Mouse (Mus musculus): Measurements from ENCODE around the gene Gpr146.

Gene Gpr146

DNA sequence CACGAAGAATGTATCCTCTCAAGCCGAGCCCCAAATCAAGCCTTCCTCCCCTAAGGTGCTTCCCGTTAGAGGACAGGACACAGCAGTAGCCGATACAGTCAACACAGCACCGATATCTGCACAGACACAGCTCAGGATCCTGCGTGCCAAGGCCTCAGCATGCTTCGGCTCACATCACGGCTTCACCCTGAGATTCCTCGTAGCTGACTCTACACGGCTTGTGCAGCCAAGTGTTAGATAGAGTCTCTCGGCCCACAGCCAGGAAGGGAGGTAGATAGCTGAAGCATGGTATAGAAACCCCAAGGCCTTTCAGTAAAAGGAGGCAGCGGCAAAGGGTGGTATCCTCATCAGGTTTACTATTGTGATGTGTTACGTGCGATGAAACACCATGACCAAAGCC, 22.5 kb downstream of the Gpr146 start:
- DNase-seq (ENCODE audit: low read depth, low spot score) = no peak

DNA sequence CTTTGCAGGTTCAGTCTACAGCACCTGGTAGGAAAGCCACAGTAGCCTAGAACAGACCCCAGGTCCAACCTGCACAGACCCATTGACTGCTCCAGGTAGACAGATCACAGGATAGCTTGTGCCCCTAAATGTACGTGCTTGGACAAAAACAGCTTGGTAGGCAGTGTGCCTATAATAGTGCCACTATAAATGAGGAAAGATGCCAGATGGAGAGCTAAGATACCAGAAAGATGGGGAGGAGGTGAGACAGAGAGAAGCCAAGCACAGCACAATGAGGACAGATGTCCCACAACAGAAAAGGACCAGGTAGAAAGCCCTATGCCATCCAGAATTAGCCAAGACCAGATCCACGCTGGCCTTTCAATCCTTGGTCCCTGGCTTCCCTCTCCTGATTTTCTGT, 24.6 kb downstream of the Gpr146 start:
- DNase-seq (ENCODE audit: low read depth, low spot score) = no peak

DNA sequence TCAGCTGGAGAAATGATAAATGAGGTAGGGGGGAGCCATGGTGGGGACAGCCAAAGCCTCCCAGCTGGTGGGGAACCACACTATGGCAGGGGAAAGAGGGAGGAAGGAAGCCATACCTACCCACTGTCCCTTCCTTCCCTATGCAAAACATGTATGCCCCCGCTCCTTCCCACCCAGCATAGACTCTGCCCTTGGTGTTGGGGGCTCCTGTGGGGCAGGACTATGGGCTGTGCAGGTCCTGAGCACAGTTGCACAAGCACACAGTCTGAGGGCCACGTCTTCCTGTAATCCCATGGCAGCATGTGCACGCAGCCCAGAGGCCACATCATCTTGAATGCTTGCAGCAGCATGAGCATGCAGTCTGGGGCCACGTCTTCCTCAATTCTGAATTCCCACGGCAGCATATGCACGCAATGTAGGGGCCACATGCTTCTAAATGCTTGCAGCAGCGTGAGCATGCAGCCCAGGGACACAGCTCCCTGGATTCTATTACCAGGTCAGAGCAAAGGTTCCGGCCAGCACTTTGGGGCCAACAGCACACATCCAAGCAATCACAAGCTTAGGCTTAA, 26.3 kb downstream of the Gpr146 start:
- DNase-seq (ENCODE audit: low read depth, low spot score) = no peak

DNA sequence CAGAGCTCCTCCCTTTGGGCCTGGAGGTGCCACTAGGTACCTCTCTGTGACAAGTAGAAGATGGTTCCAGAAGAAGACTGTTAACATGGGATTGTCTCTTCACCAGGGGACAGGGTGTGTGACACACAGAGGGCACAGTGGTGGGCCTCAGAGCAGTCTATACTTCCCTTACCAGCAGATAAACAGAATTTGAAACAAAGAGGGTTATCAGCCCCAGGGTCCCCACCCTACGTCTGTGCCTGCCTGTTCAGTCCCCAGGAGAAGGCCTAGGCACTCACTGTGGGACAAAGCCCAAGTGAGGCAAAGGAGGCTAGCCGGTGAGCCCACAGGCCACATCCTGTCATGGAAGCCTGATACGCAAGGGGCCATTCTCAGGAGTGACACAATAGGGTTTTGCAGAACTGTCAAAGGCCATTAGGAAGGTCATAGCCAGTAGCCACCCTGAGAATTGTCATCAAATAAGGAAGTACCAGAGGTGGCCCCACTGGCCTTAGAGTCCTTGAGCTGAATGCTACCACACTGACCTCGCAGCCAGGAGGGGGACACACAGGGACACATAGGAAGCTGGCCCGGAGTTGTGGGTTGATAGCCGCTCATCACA, 27.4 kb downstream of the Gpr146 start, which contains the start of gene C130050O18Rik:
C130050O18Rik (plus strand) TSS at position 480 of the 601 bp plus-strand sequence.
- no peak for DNase-seq (ENCODE audit: low read depth, low spot score)

- no peak for DNase-seq (ENCODE audit: low read depth, low spot score)
Measured at GRCm38 (mm10) chr5:139405478-139405877, 28.0 kb downstream of the Gpr146 start.

DNA sequence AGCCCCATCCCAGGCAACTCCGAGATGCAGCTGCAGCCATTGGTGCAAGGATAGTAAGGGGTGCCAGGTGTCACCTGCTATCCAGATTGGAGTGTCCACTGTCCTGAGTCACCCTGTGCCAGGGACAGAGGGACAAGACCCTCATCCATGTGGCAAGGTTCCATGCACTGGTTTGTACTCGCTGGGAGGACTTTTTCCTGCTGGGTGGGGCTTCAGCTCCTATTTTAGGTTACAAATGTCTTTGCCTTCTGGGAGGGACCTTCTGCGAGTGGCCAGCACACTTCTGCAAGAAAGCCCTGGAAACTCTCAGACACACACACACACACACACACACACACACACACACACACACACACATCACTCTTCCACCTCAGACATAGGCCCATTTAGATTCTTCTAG, 28.5 kb downstream of the Gpr146 start:
- no peak for DNase-seq (ENCODE audit: low read depth, low spot score)

DNA sequence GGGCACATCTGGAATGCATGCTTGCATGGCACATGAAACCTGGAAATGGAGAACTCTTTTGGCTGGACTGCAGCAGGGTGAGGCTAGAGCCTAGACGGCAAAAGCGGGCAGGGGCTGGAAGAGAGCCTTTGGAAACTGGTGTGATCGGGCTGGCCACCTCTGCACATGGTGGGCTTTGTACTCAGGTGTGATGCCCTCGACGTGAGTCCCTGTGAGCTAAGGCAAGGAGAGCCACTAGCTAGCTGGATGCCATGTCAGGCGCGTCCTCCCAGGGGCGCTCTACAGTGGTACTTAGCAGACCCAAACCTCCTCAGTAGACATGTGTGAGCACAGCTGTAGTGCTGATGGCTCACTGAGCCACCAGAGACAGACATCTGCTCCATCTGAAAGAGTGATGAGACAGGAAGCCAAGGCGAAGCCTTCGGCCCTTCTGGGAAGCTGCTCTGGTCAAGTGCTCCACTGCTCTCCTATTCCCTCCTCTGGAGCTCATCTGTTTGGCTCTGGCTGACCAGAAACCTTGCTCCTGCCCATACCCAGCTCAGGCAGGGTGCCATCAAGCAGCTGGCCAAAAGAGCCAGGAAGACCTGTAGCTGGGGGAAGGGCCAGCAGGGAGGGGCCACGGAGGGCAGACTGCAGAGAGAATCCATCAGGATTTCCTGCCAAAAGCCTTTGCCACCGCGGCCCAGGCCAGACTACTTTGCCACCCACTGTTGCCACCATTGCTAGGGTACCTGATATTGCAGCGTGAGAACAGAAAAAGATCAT, 29.8 kb downstream of the Gpr146 start:
- no peak for DNase-seq (ENCODE audit: low read depth, low spot score)

DNA sequence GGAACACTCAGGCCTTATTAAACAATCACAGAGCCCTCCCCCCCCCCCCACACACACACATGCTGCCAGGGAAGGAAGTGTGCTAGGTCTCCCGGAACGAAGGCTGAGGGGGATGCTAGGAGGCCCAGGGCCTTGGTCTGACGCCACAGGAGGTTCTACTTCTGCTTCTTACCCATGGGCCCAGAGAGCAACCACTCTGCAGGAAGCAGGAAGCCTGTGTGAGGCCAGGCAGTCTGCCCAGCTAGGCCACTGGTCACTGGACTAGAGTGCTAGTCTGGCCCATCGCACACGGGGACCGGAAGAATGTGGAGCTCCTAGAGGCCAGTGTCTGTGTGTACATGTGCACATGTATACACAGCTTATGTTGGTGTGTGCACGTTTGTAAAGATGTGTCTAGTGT, 31.0 kb downstream of the Gpr146 start:
- no peak for DNase-seq (ENCODE audit: low read depth, low spot score)

GRCm38 (mm10) chr5:139409412-139409811, 31.9 kb downstream of the Gpr146 start:
- no peak for DNase-seq (ENCODE audit: low read depth, low spot score)

- no peak for DNase-seq (ENCODE audit: low read depth, low spot score)
Measured at GRCm38 (mm10) chr5:139410056-139410455, 32.6 kb downstream of the Gpr146 start.

DNA sequence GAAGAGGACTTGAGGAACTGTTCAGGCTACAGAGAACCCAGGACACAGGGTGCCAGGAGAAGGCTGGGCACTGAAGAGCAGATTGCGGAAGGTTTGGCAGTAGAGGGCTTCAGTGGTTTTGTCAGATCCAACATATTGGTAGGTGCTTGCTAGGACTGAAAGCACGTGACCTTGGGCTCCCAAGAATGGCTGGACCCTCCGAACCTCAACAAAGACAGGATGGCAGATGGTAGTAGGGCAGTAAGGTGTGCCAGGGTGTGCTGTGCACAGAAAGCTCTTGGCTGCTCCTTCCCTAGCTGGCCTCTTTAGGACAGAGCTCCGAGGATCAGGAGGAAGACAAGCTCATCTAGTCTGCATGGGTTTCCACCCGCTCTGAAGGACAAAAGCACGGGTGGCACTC, 33.6 kb downstream of the Gpr146 start:
- no peak for DNase-seq (ENCODE audit: low read depth, low spot score)

GRCm38 (mm10) chr5:139411665-139412314, 34.3 kb downstream of the Gpr146 start:
- DNase-seq (ENCODE audit: low read depth, low spot score) = no peak

DNA sequence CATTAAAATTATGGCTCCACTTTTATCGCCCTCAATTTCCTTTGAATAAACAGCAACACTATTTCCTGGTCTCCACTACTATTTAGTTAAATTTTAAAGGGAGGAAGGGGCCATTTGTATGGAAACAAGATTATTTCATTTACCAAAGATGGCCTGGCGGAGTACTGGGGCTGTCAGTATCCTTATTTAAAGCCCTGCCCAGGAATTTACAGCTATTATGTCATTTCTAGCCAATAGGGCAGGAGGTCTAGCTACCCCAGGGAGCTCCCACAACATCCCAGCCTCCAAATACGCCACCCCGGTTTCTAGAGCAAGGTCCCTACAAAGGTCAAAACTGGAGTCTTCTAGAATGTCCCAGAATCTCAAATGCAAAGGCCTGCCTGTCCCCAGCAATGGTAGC, 36.0 kb downstream of the Gpr146 start:
- DNase-seq (ENCODE audit: low read depth, low spot score) = no peak

DNA sequence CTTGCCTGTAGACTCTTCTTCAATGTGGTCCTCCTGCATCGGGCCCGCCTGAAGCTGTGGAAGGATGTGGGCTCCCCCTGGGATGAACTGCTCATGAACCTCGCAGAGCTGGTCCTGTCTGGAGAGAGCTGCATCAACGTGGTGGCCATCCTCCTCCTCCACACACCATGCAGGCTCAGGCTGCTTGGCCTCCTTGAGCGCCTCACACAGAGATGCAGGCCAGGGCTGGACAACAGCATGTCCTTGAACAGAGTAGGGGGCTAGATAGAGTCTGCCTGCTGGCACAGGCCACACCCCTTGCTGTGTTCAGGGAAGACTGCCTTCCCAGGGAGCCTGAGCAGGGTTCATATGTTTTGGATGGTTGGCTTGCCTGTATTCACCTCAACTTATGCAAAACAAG, 37.5 kb downstream of the Gpr146 start:
- DNase-seq (ENCODE audit: low read depth, low spot score) = no peak

DNA sequence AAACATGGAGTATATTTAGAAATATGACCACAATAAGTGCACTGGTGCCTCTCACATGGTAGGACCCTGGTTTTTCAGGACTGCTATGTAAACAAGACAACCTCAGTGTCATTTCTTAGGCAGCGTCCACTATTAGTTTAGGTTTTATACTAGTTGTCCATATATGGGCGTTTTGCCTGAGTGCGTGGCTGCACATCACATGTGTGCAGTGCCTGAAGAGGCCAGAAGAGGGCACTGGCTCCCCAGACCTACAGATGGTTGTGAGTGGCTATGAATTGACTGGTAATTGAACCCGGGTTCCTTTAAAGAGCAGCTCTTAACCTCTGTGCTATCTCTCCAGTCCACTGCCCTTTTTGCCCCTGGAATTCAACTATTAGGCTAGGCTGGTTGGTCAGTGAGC, 39.4 kb downstream of the Gpr146 start:
- DNase-seq (ENCODE audit: low read depth, low spot score) = peak; percentile 80

- peak; percentile 70 for DNase-seq (ENCODE audit: low read depth, low spot score)
Measured at GRCm38 (mm10) chr5:139417480-139417879, 40.0 kb downstream of the Gpr146 start.

- no peak for DNase-seq (ENCODE audit: low read depth, low spot score)
Measured at GRCm38 (mm10) chr5:139418110-139418509, 40.6 kb downstream of the Gpr146 start.

DNA sequence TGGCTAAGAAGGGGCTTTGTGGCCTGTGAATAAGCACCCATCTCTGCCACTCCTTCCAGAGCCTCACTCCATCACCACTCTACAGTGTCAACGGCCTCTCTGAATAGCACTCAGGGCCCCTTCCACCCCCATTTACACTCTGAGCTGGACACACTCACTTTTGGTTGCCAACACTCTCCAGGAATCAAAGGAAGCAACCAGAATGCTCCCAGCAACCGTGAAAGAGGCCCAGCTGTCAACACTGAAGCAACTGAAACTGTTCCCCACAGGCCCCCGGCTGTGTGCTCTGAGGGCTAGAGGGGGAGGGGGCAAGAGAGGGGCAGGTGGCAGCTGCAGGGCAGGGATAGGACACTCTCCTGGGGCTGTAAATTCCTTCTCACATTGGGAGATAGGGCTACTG, 41.1 kb downstream of the Gpr146 start:
- DNase-seq (ENCODE audit: low read depth, low spot score) = no peak

- DNase-seq (ENCODE audit: low read depth, low spot score) = no peak
Measured at GRCm38 (mm10) chr5:139423026-139423865, 45.7 kb downstream of the Gpr146 start, which contains the start of gene Gper1. Gene Gper1, plus strand, starts transcription at chr5:139423151.

- DNase-seq (ENCODE audit: low read depth, low spot score) = no peak
Measured at GRCm38 (mm10) chr5:139425198-139425597, 47.7 kb downstream of the Gpr146 start.

DNA sequence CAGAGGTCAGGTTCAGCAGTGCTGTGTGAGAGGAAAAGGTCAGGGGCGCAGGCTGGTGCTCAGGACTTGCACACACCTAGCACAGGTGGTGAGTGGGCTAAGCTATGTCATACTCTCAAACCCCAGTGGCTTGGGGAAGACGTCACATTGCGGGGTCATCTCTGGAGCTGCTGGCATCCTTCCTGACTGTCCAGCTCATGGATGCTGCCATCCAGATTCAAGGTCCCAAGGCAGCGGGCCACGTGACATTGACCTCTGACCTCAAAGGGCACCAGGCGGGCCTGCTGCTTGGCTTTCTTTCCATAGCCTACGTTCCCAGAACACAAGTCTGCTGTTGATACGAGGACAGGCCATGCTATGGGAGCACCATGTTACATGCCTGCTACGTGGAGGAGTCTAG, 49.5 kb downstream of the Gpr146 start:
- DNase-seq (ENCODE audit: low read depth, low spot score) = no peak

- no peak for DNase-seq (ENCODE audit: low read depth, low spot score)
Measured at GRCm38 (mm10) chr5:139427989-139428388, 50.5 kb downstream of the Gpr146 start.

All from R1 (cell line).